Mouse (Mus musculus): ENCODE measurements around the gene Pfkfb2.

GRCm38 (mm10) chr1:130770487-130770886, 41.4 kb upstream of the Pfkfb2 start:
- no peak for TF ChIP-seq MAZ (IDR thresholded peaks at IDR 0.05; ENCODE audit: low read depth, low read length)
- TF ChIP-seq ZNF384 (IDR thresholded peaks at IDR 0.05; ENCODE audit: low read depth, low read length) = no peak
- TF ChIP-seq USF1 (IDR thresholded peaks at IDR 0.05; ENCODE audit: low read depth, low read length) = no peak
- no peak for TF ChIP-seq GATA1 (IDR thresholded peaks at IDR 0.05; ENCODE audit: low read depth, low read length)
- TF ChIP-seq CTCF (IDR thresholded peaks at IDR 0.05 in 2 of 3, conservative IDR thresholded peaks at IDR 0.05 in 1 of 3; ENCODE audit: control insufficient read depth in 1 of 3, insufficient read depth in 1 of 3, low read depth in 2 of 3, low read length in 3 of 3, poor library complexity in 1 of 3, severe bottlenecking in 1 of 3) = no peak
- TF ChIP-seq POLR2A (IDR thresholded peaks at IDR 0.05; ENCODE audit: control insufficient read depth in 1 of 2, insufficient read depth in 1 of 2, low read depth in 1 of 2, low read length in 2 of 2, poor library complexity in 1 of 2) = no peak
- no peak for TF ChIP-seq ETS1 (IDR thresholded peaks at IDR 0.05; ENCODE audit: low read depth, low read length)
- no peak for TF ChIP-seq MYC (IDR thresholded peaks at IDR 0.05; ENCODE audit: low read depth, low read length)
- TF ChIP-seq BHLHE40 (IDR thresholded peaks at IDR 0.05; ENCODE audit: borderline replicate concordance, low read depth, low read length) = no peak
